12 mouse cellular contexts compared by ENCODE assay signal in genomic region chr9:118976561-118976960, GRCm38 (mm10). TPM values are rescaled to one million over a fixed set of nuclear protein-coding genes. Genes with fewer than 3 reads are reported as not detected.
DNase-seq lines count a peak whose midpoint lies in the region; ATAC-seq lines count a peak whose summit lies in the region.
"Had no signal": no experiment of that assay in that cellular context is flagged by ENCODE, and none has a peak within 500 bp of the region (broad histone marks: within the 10 kb centered on the region; RNA-seq: fewer than 3 reads in every experiment).

No protein-coding gene starts in this region.

- H3K36me3 ChIP-seq in forebrain, embryonic 10.5 days (replicated peaks) = peaks cover 7% of the 10 kb centered on the region; the same call in 1 of the 2 replicates
- no peaks in the 10 kb centered on the region for H3K36me3 ChIP-seq in forebrain, embryonic 11.5 days (ENCODE audit: control insufficient read depth, insufficient read depth, low read length)
- H3K36me3 ChIP-seq in kidney, embryonic 15.5 days = peaks cover 3% of the 10 kb centered on the region; the same call in 1 of the 2 replicates

- no peak overlapping the region for H3K4me2 ChIP-seq in forebrain, embryonic 11.5 days (ENCODE audit: low read depth, low read length, severe bottlenecking)
- no peak overlapping the region for H3K4me2 ChIP-seq in kidney, embryonic 15.5 days

- ATAC-seq in forebrain, embryonic 11.5 days (replicated peaks; ENCODE audit: low FRiP score) = no peak
- no peak for ATAC-seq in kidney, embryonic 15.5 days (replicated peaks; ENCODE audit: low FRiP score)
- ATAC-seq: CD4-positive, CD25-positive, alpha-beta regulatory T cell, adult 4 months; intestine, postnatal 0 days; Patski had no signal

- H3K27ac ChIP-seq in forebrain, embryonic 10.5 days = peak overlapping the region; percentile 81; the same call in 1 of the 2 replicates
- H3K27ac ChIP-seq in forebrain, embryonic 11.5 days (ENCODE audit: low read depth, low read length) = no peak overlapping the region
- H3K27ac ChIP-seq in kidney, embryonic 15.5 days = peak overlapping the region; percentile 90

- 90% methylated on average over 7 of the region's 7 CpGs for whole genome bisulfite sequencing in forebrain, embryonic 10.5 days
- WGBS in forebrain, embryonic 11.5 days = 88% methylated on average over 7 of the region's 7 CpGs
- WGBS in kidney, embryonic 15.5 days = 82% methylated on average over 7 of the region's 7 CpGs

- no peak for DNase-seq in forebrain, embryonic 10.5 days (ENCODE audit: extremely low spot score, low spot score)
- DNase-seq in forebrain, embryonic 11.5 days (ENCODE audit: low spot score) = no peak
- DNase-seq in kidney, postnatal 14 days = no peak
- DNase-seq in Muller cell, postnatal 12 days (ENCODE audit: inconsistent ontology term) = peak; percentile 67
- DNase-seq in cerebellum, postnatal 25 days = peak; percentile 42 to 67
- no peak for DNase-seq in frontal cortex, postnatal 10 days (ENCODE audit: low spot score in 2 of 2)
- DNase-seq in frontal cortex, postnatal 25 days (ENCODE audit: low spot score in 2 of 2) = no peak
- DNase-seq: liver had no signal

- no peaks in the 10 kb centered on the region for H3K27me3 ChIP-seq in forebrain, embryonic 10.5 days (ENCODE audit: poor library complexity, severe bottlenecking)
- H3K27me3 ChIP-seq in forebrain, embryonic 11.5 days (ENCODE audit: control insufficient read depth, insufficient read depth, low read length) = no peaks in the 10 kb centered on the region
- no peaks in the 10 kb centered on the region for H3K27me3 ChIP-seq in kidney, embryonic 15.5 days
- H3K27me3 ChIP-seq: Patski had no signal

- no peaks in the 10 kb centered on the region for H3K9me3 ChIP-seq in forebrain, embryonic 10.5 days
- no peaks in the 10 kb centered on the region; the same call in 1 of the 2 replicates for H3K9me3 ChIP-seq in forebrain, embryonic 11.5 days (ENCODE audit: control insufficient read depth, low read length)
- H3K9me3 ChIP-seq in kidney, embryonic 15.5 days (replicated peaks) = no peaks in the 10 kb centered on the region

- no peak overlapping the region for H3K9ac ChIP-seq in forebrain, embryonic 11.5 days (ENCODE audit: low read length)
- no peak overlapping the region for H3K9ac ChIP-seq in kidney, embryonic 15.5 days

- no peak overlapping the region for H3K4me3 ChIP-seq in forebrain, embryonic 10.5 days
- no peak overlapping the region for H3K4me3 ChIP-seq in forebrain, embryonic 11.5 days (ENCODE audit: low read depth, low read length)
- H3K4me3 ChIP-seq in kidney, embryonic 15.5 days (replicated peaks) = no peak overlapping the region

- peaks cover 82% of the 10 kb centered on the region for H3K4me1 ChIP-seq in forebrain, embryonic 10.5 days
- H3K4me1 ChIP-seq in forebrain, embryonic 11.5 days (replicated peaks; ENCODE audit: control insufficient read depth, insufficient read depth, low read length) = peaks cover 13% of the 10 kb centered on the region; the same call in 1 of the 2 replicates
- H3K4me1 ChIP-seq in kidney, embryonic 15.5 days = peaks cover 81% of the 10 kb centered on the region

RNA-seq across cellular contexts. Expression of gene Ctdspl, which starts 50.3 kb away (rescaled TPM):
- polyA plus RNA-seq in forebrain, embryonic 10.5 days (2016; fragmentation: Nextera tagmentation; extraction: Ambion mirVana) = 7.2 and 7.3 TPM in 2 replicates
- 9.0 and 9.1 TPM in 2 replicates for polyA plus RNA-seq in forebrain, embryonic 11.5 days (2014; fragmentation: Nextera tagmentation; extraction: Ambion mirVana)
- 24.9 and 26.2 TPM in 2 replicates for polyA plus RNA-seq in kidney, embryonic 15.5 days (2015; fragmentation: Nextera tagmentation; extraction: Ambion mirVana)

Comparison
In these comparisons a context has a peak if more than half of its experiments do, and no peak if none do; other contexts are left out.
1. DNase-seq: peak in Muller cell, postnatal 12 days (single experiment) and cerebellum, postnatal 25 days (2 of 2); none in forebrain, embryonic 10.5 days (single experiment), forebrain, embryonic 11.5 days (single experiment), kidney, postnatal 14 days (single experiment), frontal cortex, postnatal 10 days (0 of 2) and frontal cortex, postnatal 25 days (0 of 2).